Mouse (Mus musculus) testis, adult 2 months (tissue): ENCODE data around the gene Psmd4. TPM values are rescaled to one million over a fixed set of nuclear protein-coding genes. Genes with fewer than 3 reads are reported as not detected.
"Not testable (repeated sequence)": the region's sequence is repeated elsewhere in the genome, so short reads cannot be mapped to it uniquely, and the experiment has no call there.

Experiments used
- H3K27ac ChIP-seq: fragments of 200-500 bp; 2 replicates; pipeline ENCODE4 v1.5.1; 2012; ENCODE audit warnings: low read depth, low read length; ENCODE audit not compliant: control insufficient read depth, insufficient read depth
- H3K27me3 ChIP-seq: fragments of 200-500 bp; 2 replicates; pipeline ENCODE4 v1.6.1; 2012; ENCODE audit warnings: mild to moderate bottlenecking, low read length, moderate library complexity; ENCODE audit not compliant: control insufficient read depth, insufficient read depth
- H3K36me3 ChIP-seq: fragments of 200-500 bp; 2 replicates; pipeline ENCODE4 v1.6.1; 2012; ENCODE audit warnings: mild to moderate bottlenecking, low read length; ENCODE audit not compliant: control insufficient read depth, insufficient read depth
- H3K4me1 ChIP-seq: fragments of 200-500 bp; 2 replicates; pipeline ENCODE4 v1.6.1; 2012; ENCODE audit warnings: low read length; ENCODE audit not compliant: control insufficient read depth, insufficient read depth
- H3K4me3 ChIP-seq: fragments of 200-500 bp; 2 replicates; pipeline ENCODE4 v1.5.1; 2012; ENCODE audit warnings: low read depth, mild to moderate bottlenecking, low read length, moderate library complexity, mixed read lengths; ENCODE audit not compliant: control insufficient read depth
- CTCF ChIP-seq: fragments of 200-500 bp; IDR thresholded peaks from 2 replicates; pipeline ENCODE4 v1.5.1; 2012; ENCODE audit warnings: low read depth, mild to moderate bottlenecking, inconsistent platforms, low read length, moderate library complexity; ENCODE audit not compliant: control insufficient read depth, insufficient read depth, insufficient replicate concordance
- POLR2A ChIP-seq: fragments of 200-500 bp; IDR thresholded peaks from 2 replicates; pipeline ENCODE4 v1.6.1; 2012; ENCODE audit warnings: low read depth, mild to moderate bottlenecking, inconsistent platforms, low read length, moderate library complexity; ENCODE audit not compliant: control insufficient read depth
- polyA plus RNA-seq: library from polyadenylated mRNA; depleted of rRNA; stranded (reverse); fragments of >200 nt; gene quantifications from 2 replicates; pipeline ENCODE4 v1.2.3, GENCODE M21; 2012

Psmd4 gene
- polyA plus RNA-seq, 1 experiment: 219 TPM

DNA sequence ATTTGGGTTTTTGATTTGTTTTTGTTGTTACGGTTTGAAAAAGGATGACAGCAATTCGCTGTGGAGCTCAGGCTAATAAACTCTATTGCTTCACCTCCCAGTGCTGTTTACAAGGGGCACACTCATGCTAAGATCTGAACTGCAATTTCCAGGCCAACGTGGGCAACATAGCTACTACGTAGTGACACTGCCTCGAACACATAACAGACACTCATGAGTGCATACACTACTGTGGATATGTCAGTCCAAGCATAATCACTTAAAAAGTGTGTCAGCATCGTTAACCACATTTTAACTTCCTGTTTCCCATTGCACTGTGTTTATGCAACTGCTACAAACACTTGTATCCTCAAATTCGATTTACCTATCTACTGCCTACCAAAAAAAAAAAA lies 420 bp upstream of the Psmd4 start:
- peak overlapping the region; percentile 61 for H3K27ac ChIP-seq
- H3K36me3 ChIP-seq: no peaks in the 10 kb centered on the region
- TF ChIP-seq POLR2A (no peak), CTCF (no peak)
- H3K4me3 ChIP-seq: peak overlapping the region; percentile 90
- H3K27me3 ChIP-seq: no peaks in the 10 kb centered on the region
- peaks cover 4% of the 10 kb centered on the region for H3K4me1 ChIP-seq

DNA sequence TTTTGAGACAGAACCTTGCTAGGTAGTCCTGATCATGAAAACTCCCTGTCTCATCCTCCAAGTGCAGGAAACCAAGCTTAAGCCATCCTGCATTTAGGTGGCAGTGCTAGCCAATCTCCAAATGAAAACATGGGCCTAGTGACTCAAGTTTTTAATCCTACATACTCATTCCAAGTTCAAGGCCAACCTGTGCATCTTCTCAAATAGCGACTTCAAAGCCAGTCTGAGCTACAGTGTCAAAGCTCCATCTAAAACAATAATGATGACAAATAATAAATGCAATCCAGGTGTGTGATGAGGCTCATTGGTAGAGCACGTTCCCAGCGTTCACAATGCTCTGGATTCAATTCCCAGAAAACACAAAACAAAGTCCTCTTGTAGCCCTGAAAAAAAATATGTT lies 789 bp downstream of the Psmd4 start:
- TF ChIP-seq CTCF (no peak), POLR2A (no peak)

DNA sequence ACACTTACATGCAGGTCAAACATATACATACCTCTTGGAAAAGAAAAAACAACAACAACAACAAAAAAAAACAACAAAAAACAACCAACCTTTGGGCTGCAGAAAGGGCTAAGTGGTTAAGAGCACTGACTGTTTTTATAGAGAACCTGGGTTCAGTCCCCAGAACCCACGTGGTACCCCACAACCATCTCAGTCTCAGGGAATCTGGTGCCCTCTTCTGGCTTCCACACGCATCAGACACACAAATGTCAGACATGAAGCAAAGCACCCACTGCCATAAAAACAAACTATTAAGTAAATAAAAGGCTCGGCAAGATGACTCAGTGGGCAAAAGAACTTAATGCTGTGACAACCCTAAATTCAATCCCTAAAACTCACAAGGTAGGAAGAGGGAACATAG lies 12.5 kb downstream of the Psmd4 start:
- peaks cover 9% of the 10 kb centered on the region for H3K36me3 ChIP-seq
- H3K27me3 ChIP-seq: no peaks in the 10 kb centered on the region
- no peak overlapping the region for H3K4me3 ChIP-seq
- H3K4me1 ChIP-seq: peaks cover under 1% of the 10 kb centered on the region; the same call in 1 of the 2 replicates
- no peak overlapping the region for H3K27ac ChIP-seq
- TF ChIP-seq POLR2A (no peak), CTCF (no peak)

More for the DNA sequence above, 789 bp downstream of the Psmd4 start:
- Histone ChIP-seq H3K4me3 (peak overlapping the region; percentile 90; the same call in 1 of the 2 replicates), H3K27ac (no peak overlapping the region), H3K4me1 (peaks cover 2% of the 10 kb centered on the region), H3K27me3 (no peaks in the 10 kb centered on the region), H3K36me3 (no peaks in the 10 kb centered on the region)

DNA sequence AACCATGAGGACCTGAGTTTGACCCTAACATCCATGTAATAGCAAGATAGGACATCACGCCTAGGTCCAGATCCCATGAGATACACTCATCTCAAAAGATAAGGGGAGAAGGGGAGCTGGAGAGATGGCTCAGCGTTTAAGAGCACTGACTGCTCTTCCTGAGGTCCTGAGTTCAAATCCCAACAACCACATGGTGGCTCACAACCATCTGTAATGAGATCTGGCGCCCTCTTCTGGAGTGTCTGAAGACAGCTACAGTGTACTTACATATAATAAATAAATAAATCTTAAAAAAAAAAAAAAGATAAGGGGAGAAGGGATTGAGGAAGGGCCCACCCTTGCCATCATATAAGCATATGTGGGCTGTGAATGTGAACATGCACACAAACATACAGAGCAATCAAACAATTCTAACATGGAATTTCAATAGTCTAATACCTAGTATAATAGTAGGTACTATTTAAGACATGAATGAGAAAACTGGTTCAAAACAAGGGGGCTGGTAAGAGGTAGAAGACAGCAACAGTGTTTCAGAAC lies 13.1 kb downstream of the Psmd4 start:
- not testable (repeated sequence) for H3K36me3 ChIP-seq, H3K4me1 ChIP-seq, H3K27ac ChIP-seq, H3K4me3 ChIP-seq, H3K27me3 ChIP-seq

DNA sequence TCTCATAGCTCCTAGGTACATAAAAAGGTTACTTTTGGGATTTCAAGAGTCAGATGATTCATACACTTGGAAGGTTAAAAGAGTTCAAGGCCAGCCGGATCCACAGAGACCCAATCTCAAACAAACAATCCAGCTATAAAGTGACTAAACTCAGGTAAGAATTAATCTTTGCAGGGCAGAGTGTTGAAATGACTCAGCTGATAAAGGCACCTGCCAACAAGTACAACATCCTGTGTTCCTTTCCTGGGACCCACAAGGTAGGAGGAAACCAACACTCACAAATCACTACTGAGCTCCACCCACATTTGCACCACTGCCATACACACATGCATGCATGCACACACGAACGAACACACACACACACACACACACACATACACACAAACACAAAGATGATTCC lies 13.8 kb downstream of the Psmd4 start:
- Histone ChIP-seq H3K27ac (no peak overlapping the region), H3K4me3 (no peak overlapping the region), H3K4me1 (peaks cover 9% of the 10 kb centered on the region), H3K36me3 (peaks cover 5% of the 10 kb centered on the region), H3K27me3 (no peaks in the 10 kb centered on the region)
- TF ChIP-seq CTCF: no peak
- TF ChIP-seq POLR2A: no peak

DNA sequence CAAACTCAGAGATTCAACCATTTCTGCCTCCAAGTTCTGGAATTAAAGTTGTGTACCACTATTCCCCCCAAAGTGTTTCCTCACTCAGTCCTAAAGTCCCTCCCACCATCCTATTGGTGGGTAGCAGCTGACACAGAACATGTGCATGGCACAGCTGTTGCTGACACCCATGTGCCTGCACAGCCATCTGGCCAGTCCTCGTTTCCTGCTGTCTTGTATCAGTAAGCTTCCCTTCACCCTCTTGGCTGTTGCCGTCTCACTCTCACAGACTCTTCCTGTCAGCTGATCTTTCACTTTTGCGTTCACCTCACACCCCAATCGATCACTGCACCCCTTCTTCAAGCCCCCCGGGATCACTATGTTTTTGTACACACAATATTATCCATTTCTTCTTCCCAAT lies 14.7 kb downstream of the Psmd4 start:
- no peak for TF ChIP-seq POLR2A
- TF ChIP-seq CTCF: no peak
- Histone ChIP-seq H3K4me1 (peaks cover 9% of the 10 kb centered on the region), H3K27me3 (no peaks in the 10 kb centered on the region), H3K36me3 (peaks cover 3% of the 10 kb centered on the region; the same call in 1 of the 2 replicates), H3K4me3 (no peak overlapping the region), H3K27ac (no peak overlapping the region)

DNA sequence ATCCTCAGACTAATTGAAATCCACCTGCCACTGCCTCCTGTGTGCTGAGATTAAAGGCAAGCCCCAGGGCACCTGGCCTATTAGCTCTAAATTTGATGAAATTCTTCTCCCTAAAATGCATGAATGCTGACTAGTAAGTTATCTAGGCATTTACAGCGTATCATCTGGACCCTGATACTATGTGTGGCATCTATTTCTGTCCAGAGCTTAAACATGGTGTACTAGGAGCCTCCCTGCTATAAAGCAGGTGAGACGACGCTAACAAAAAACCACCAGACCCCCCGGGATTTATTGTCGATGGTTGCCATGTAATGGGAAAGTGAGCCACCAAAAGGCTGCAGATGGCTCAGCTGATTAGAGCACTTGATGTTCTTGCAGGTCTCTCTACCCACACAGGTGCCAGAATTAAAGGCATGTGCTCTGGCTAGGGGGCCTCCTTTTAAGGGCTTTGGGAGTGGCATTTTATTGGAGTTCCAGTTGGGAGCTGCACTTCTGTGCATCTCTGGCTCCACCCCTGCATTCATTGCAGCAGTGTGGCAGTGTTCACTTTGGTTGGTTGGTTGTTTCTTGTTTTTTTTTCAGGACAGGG lies 15.3 kb downstream of the Psmd4 start:
- no peak for TF ChIP-seq POLR2A
- TF ChIP-seq CTCF: no peak
- H3K36me3 ChIP-seq: peaks cover 3% of the 10 kb centered on the region; the same call in 1 of the 2 replicates
- peaks cover 9% of the 10 kb centered on the region for H3K4me1 ChIP-seq
- no peak overlapping the region for H3K27ac ChIP-seq
- no peak overlapping the region for H3K4me3 ChIP-seq
- H3K27me3 ChIP-seq: no peaks in the 10 kb centered on the region
